Mouse (Mus musculus) left cerebral cortex, postnatal 36 days (tissue): ENCODE results near the gene Tex21. TPM values are rescaled to one million over a fixed set of nuclear protein-coding genes. Genes with fewer than 3 reads are reported as not detected.
"Not testable (repeated sequence)": the region's sequence is repeated elsewhere in the genome, so short reads cannot be mapped to it uniquely, and the experiment has no call there.

Experiments used
- DNase-seq, 2 experiments: peaks; one replicate each; pipeline ENCODE4 v3.0.0; 2021 to 2022; ENCODE audit warnings: low spot score in 2 of 2, mixed read lengths in 1 of 2
- intact Hi-C: fragments of 180-260 bp; cut with DNase I; formaldehyde crosslinking; loops from one replicate; pipeline ENCODE4 v1.15.1; 2025
- total RNA-seq, 2 experiments: library from RNA; stranded (reverse); gene quantifications; 2 replicates each; pipeline ENCODE4 v1.2.3; 2021

Tex21 gene
- total RNA-seq, 2 experiments from 2014 or later, result not detected

DNA sequence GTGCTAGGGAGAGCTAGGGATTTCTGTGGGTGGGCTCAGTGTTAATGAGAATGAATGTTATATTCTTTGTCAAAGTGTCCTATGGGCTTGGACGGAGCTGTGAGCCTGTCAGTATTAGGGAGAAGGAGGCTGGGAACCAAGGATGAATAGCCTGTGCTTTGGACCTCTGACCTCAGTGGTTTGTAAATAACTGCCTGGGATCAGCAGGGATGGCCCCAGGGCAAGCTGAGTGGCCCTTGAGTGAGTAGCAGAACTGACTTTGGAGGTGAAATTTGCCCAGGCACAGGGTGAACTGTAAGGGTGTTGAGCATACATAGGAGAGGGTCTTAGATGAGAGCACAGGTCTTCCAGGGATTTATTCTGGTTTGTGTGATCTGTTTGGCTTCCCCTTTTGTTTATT lies 17.3 kb upstream of the Tex21 start:
- no peak for DNase-seq
- intact Hi-C loops, result loop anchor here (10.0 kb wide), 1 partner anchor 201 kb away; no protein-coding TSS in a partner anchor

DNA sequence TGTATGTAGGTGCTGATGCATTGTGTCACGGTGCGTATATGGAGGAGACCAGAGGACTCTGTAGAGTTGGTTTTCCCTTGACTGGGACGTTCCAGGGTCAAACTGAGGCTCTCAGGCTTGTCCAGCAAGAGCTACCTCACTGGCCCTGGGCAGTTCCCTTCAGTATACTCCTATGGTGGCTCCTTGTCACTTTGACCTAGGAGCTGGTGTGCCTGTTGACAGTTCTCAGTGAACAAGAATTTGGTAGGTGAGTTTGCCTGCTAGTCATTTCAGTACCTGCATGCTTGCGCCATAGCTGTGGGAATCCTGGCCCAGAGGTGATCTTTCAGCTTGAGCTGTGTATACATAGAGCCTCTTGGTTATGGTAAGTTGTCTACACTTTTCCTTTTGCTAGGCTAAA lies 16.4 kb upstream of the Tex21 start:
- intact Hi-C loops, result loop anchor here (10.0 kb wide), 1 partner anchor 202 kb away; no protein-coding TSS in a partner anchor
- DNase-seq, result no peak

DNA sequence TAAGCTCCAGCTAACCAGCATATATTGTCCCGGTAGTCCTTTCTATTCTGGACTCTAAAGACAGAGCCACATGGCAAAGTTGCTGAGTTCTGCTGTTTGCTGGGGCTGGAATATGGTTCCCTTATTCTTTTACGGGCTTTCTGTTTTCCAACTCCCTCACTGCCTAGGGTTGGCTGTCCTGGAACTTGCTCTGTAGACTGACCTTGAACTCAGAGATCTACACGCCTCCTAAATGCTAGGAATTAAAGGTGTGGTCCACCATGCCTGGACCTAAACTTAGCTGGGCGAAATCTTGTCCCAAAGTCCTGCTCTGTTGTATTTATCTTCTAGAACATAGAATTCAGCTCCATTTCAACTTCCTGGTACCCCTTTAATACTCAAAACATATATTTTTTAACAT lies 15.0 kb upstream of the Tex21 start:
- DNase-seq, result no peak
- intact Hi-C loops, result loop anchor here (10.0 kb wide), 1 partner anchor 203 kb away; no protein-coding TSS in a partner anchor

DNA sequence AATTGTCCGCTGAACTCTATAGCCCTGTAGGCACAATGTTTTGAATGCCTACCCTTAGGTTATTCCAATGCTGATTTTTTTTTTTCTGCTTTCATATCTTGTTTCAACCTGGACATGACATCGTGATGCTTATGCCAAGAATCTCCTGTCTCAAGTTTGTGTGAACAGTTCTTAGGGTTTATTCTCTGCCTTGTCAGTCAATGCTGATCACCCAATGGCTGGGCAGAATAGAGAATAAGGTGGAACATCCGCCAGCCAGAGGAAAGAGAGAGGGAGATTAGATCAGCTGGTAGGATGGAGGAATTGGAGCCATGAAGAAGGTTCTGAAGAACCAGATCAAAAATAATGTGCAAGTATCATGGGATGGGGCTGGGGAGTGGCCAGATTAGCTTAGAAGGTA lies 14.1 kb upstream of the Tex21 start:
- intact Hi-C loops, result loop anchor here (10.0 kb wide), 1 partner anchor 204 kb away; no protein-coding TSS in a partner anchor
- no peak for DNase-seq

DNA sequence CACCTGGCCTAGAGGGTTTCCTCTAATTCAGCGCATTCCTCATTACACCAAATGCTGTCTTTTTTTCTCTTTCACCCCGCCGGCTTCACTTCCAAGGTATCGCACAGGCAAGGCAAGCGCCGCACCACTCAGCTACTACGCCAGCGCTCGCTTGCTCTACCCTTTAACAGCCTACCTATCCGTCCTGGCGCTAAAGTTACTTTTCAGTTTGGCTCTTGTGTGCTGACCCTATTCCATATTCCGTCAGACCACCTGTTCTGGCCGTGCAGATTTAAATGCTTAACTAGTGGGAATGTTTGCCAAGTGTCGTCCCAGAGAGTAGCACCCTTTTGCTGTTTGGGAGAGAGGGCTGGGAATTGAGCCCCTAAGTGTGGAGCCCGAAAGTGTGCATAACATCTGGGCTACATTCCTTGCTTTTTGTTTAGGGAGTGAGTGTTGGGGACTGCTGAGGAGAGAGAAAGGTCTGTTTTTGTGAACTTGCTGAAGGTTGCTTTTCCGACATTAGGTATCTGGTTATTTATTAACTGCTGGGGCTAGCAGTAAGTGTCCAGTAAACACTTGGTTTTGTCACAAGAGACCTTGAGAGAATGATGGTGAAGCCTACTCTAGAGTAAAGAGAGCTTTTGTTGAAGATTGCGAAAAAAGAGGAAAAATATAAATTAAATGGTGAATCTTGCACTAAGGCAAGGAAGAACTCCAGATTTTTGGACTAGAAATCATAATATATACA lies 9.7 kb upstream of the Tex21 start:
- intact Hi-C loops, result no loop called here
- no peak for DNase-seq

DNA sequence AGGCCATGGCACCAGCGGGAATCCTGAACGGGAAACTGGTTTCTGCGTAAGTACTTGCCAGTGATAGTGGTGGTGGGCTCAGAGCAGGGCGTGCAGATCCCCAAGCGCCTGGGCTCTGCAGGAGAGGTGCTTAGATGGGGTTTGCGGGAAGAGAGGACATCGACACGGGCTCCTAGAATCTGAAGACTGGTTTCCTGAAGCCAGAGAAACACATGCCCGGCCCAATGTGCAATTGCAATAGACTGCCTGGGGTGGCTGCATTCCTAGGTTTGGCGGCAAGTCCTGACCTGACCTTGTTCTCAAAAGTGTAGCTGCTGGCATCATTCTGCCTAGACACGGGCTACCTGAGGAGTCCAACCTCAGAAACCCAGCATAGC lies 8.9 kb upstream of the Tex21 start:
- intact Hi-C loops, result no loop called here
- DNase-seq, result no peak

DNA sequence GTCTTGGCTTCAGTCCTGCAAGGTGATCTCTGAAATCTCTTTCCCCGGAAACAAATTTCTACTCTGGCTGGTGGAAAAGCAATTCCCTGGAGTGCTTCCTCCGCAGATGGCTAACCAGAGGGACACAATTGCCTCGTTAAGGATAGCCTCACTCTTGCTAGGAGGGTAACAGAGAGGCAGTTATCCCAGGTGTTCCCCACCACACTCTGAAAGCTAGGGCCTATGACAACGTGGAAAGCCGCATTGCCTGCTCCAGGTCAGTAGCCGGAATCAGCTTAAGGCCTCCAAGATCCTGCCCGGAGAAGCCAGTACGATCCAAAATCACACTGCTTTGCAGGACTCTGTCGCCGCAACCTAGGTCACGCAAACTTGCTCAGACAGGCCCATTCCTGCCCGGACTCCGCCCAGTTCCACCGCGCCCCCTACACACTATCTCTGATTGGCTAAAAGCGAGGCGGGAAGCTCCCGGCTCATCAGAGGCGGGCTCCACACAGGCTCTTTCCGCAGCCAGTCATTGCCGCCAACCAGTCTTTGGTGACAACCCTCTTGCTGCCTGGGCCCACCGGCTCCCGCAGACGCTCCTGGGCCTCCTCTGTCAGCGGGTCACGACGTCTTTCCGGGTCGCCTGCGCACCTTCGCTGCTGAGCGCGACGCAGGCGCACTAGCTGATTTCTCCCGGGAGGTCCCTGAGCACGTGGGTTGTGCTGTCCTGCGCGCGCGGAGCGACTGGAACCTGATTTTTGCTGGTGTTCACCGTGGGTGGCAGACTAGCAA lies 8.4 kb upstream of the Tex21 start, which contains the start of gene Mthfd1:
Gene Mthfd1 (plus strand): TSS at position 574 of the 774 bp plus-strand sequence.
- intact Hi-C loops, result no loop called here
- DNase-seq, result peak; percentile 96 to 97

DNA sequence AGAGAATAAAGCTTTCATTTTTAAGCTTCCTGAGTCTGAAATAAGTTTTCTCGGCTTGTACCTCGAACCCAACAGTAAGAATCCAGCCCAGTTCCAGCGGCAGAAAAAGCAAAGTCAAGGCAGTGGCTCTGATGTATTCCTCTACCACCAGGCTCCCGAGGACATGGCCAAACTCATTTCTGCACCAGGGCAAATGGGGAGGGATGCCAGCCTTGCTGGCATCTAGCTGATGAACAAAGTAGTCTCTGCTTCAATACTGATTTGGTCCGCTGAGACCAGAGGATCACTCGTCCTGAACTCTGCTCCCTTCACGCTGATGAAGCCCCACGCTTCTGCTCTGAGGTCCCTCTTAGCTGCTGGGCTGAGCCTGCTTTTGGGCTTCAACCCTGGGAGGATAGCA lies 7.4 kb upstream of the Tex21 start:
- intact Hi-C loops, result no loop called here
- no peak for DNase-seq

DNA sequence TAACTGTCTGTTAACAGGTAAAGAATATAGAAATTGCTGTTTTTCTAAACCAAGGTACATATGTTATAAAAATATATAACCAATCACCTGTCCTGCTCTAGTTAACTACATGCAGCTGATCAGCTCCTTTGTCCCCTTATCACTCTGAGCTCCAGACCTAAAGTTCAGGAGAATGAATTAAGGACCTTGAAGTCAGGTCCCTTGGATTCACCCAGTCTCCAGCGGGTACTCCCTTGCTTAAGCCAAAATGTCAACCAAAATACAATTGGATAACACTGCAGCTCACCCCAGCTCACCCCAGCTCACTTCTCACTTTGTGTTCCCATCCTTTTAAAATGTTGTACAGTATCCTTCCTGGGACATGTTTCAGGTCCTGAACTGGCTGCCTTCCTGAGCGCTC lies 7.0 kb upstream of the Tex21 start:
- DNase-seq, result no peak
- intact Hi-C loops, result no loop called here

DNA sequence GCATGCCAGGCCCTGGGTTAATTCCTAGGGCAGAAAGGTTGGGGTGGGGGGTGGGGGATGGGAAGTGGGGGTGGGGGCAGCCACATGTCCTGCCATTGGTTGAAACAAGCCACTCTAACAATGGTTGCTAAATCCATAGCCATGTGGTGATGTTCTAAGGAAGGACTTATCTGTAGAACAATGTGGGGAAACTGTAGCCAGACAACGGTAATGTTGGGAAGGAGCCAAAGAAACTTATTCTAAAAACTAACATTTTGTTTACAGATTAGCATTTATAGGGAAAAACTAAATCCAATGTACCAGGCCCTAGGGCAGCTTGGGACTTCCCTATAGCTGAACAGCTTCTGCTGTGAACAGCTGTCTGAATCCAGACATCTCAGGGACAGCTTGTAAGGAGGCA lies 6.5 kb upstream of the Tex21 start:
- DNase-seq, result no peak
- intact Hi-C loops, result no loop called here

DNA sequence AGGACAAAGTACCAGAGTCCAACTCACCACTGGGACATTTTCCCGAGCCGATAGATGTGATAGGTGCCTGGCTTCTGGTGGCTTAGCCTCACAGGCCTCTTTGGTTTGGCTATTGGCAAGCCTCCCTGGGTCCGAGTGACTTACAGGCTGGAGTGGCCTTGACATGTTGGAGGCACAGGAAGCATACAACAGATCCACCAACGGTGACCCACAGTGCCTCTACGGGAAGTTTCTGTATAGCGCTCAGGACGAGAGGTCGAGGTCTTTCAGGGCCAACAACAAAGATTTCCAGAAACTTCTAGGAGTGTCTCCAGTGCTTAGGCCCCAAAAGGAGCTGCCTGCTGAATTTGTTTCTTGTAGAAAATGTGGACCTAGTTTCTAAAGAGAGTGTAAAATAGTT lies 1.6 kb downstream of the Tex21 start:
- intact Hi-C loops, result no loop called here
- no peak for DNase-seq

DNA sequence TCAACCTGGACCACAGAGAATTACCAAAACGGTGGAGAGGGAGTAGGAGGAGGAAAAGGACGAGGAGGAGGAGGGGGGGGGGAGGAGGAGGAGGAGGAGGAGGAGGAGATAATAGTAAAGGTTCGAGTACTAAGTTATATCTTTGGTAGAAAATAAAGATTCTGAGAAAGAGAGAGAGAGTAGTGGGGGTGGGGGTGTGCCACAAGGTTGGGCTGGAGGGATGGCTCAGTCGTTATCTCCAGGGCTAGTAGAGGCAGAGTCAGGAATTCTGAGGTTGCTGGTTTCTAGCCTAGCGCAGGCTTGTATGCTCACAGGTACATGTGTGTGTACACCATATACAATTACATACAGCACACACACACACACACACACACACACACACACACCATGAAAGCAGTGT lies 4.7 kb downstream of the Tex21 start:
- intact Hi-C loops, result no loop called here
- no peak for DNase-seq

DNA sequence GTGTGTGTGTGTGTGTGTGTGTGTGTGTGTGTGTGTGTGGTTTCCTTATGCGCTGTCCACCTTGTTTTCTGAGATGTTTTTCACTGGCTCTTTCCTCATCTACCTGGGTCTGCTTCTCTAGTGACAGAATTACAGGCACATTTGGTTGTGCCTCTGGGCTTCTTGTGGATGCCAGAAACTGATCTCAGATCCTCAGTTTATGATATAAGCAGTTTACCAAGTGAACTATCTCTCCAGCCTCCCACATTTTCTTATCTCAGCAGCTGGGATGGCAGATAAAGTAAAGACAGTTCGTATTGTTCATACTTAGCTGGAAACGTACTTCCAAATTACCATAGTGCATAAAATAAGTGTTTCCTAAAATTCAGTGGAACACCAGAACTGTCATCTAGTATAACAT lies 5.5 kb downstream of the Tex21 start:
- intact Hi-C loops, result no loop called here
- DNase-seq, result no peak

DNA sequence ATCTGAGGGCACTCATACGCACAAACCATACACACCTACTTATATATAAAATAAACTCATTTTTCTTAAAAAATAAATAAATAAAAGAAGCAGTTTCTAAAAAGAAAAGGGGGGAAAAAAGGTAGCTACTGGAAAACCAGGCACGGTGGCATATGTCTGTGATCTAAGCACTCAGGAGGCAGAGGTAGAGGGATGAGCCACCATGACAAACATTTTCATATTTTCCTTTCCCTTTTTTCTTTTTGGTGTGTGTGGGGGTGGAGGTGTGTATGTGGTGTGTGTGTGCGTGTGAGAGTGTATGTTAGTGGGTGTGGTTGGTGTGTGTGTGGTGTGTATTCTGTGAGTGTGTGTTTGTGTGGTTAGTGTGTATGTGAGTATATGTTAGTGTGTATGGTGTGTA lies 5.9 kb downstream of the Tex21 start:
- DNase-seq, result no peak
- intact Hi-C loops, result no loop called here

DNA sequence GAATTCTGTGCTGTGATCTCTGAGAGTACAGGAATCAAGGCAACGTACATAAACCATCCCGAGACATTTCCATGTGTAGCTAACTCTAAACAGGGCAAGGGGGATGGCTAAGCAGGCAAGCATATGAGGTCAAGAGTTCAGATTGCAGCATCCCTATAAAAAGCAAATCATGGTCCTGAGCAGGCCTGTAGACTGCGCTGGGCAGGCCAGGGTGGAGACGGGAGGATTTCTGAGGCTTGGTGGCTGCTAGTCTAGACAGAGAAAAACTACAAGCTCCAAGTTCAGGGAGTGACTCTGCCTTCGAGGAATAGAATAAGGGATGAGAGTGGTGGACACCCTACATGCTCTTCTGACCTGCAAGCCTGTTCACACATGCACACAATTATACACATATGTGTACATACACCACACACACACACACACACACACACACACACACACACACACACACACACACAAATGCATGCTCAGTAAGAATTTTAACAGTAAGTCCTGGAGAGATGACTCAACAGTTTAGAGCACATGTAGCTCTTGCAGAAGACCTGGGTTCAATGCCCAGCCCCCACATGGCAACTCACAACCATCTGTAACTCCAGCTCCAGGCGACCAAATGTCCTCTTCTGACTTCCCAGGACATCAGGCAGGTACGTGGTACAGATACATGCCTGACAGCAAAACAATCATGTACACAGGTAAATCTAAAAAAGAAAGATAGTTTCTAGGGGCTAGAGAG lies 6.5 kb downstream of the Tex21 start:
- no peak for DNase-seq
- intact Hi-C loops, result no loop called here

DNA sequence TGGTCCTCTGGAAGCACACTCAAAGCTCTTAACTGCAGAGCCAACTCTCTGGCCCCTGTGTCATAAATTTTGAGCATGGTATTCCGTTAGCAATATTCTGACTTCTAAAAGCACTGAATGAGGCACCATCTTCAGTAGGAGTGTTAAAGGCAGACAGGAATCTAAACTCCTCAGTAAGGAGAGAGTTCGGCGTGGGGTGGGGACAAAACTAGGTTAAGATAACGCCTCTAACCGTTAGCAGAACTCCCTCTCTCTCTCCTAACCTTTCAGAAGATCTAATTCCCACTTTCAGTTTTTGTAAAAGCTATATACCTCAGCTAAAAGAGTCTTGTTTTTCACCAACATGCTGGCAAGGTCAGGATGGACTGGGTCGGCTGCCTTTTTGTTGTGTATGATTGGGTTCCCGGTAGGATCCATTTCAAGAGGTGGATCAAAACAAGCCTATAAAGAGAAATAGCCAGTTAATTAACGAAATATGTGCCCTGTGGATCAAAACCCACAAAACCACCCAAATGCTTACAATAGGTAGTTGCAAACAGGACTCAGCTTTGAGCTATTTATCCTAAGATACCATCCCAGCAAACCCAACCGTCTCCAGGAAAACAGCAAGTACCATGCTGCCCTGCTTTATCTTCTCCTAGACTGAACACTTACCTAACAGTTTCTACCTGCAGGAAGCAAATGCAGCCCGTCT lies 7.3 kb downstream of the Tex21 start:
- intact Hi-C loops, result no loop called here
- no peak for DNase-seq

DNA sequence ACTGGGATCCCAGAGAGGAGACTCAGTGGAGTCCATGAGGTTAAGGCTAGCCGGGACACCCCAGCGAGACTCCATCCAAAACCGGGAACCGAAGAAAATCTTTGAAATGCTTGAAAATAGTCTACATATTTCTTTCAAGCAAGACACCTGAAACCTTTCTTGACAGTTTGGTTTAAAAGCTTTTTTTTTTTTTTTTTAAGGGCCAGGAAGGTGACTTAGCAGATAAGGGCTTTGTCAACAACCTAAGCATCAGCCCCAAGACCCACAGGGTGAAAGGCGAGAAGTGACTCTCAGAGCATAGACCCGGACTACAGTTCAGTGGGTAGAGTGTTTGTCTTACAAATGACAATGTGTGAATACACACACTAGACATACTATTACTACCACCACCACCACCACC lies 11.3 kb downstream of the Tex21 start:
- intact Hi-C loops, result no loop called here
- DNase-seq, result no peak

DNA sequence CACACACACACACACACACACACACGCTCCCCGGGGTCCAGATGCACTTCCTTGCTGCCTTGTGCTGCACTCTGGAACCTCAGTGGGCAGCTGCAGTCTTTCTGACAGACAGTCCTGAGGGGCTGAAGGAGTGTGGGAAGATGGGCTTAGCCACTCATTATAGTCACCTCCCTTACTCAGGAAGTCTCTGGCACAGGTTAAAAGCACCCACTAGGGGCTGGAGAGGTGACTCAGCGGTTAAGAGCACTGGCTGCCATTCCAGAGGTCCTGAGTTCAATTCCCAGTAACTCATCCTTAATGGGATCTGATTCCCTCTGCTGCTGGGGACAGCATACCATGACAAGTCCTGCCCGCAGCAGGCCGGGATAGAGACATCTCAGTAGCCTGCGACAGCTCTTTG lies 15.9 kb downstream of the Tex21 start:
- intact Hi-C loops, result no loop called here
- DNase-seq, result no peak

DNA sequence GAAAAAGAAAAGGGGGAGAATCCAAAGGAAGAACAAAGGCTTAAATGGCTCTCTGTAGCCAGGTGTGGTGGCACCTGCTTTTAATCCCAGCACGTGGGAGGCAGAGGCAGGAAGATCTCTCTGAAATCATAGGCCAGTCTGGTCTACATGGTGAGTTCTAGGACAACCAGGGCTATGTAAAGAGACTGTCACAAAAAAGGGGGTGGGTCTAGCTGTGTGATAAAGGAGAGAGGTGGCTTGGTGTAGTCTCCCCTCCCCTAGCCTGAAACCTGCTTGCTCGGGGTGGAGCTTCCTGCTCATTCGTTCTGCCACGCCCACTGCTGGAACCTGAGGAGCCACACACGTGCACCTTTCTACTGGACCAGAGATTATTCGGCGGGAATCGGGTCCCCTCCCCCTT lies 24.4 kb downstream of the Tex21 start:
- DNase-seq, intact Hi-C loops: not testable (repeated sequence)

DNA sequence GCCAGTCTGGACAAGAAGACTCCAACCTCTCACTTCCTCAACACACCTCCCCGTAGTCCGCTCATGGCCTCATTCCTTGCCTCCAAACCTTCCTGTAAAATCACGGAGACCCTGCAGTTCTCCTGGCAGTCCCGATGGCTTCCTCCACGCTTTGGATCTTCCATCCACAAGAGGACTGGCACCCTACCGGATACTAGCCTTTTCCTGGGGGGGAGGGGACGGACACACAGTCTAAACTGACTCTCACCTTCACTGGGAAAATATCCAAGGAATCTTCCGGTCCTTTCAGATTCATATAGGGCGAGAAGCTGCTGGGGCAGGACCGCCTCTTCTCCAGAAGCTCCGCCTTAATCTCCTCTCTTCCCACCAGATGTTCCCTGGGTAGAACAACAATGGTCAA lies 29.8 kb downstream of the Tex21 start:
- no peak for DNase-seq
- intact Hi-C loops, result no loop called here
